8 mouse cellular contexts compared by ENCODE assay signal in genomic region chr11:70000396-70000898, GRCm38 (mm10). TPM values are rescaled to one million over a fixed set of nuclear protein-coding genes. Genes with fewer than 3 reads are reported as not detected.
A peak's percentile ranks its signal among the peaks of the same experiment; 100 is the strongest.
DNase-seq lines count a peak whose midpoint lies in the region; ATAC-seq and TF ChIP-seq lines count a peak whose summit lies in the region.

Dvl2 (plus strand) TSS chr11:70000595.

- peaks cover 13 to 23% of the 10 kb centered on the region in 2 experiments for H3K4me1 ChIP-seq in ES-E14 (ENCODE audit: control insufficient read depth in 2 of 2, insufficient read depth in 2 of 2, low read length in 2 of 2, poor library complexity in 1 of 2)
- H3K4me1 ChIP-seq in forebrain, embryonic 14.5 days (ENCODE audit: control insufficient read depth, insufficient read depth, low read length) = peaks cover 29% of the 10 kb centered on the region
- peaks cover 40% of the 10 kb centered on the region for H3K4me1 ChIP-seq in lung, embryonic 15.5 days

- H3K36me3 ChIP-seq in ES-E14 (ENCODE audit: control insufficient read depth, insufficient read depth, low read length, poor library complexity, severe bottlenecking) = peaks cover 34% of the 10 kb centered on the region
- H3K36me3 ChIP-seq in forebrain, embryonic 14.5 days (ENCODE audit: control insufficient read depth, insufficient read depth, low read length) = peaks cover 38% of the 10 kb centered on the region
- peaks cover 24% of the 10 kb centered on the region for H3K36me3 ChIP-seq in lung, embryonic 15.5 days

- WGBS in forebrain, embryonic 14.5 days = under 1% methylated on average over 44 of the region's 48 CpGs
- 0% methylated on average over 48 of the region's 48 CpGs for WGBS in lung, embryonic 15.5 days

- H3K9ac ChIP-seq in ES-E14 (ENCODE audit: insufficient read depth, low read depth, low read length, poor library complexity, severe bottlenecking) = peak within 1 kb of the TSS; percentile 88
- peak within 1 kb of the TSS; percentile 82 for H3K9ac ChIP-seq in forebrain, embryonic 14.5 days (ENCODE audit: low read length)
- H3K9ac ChIP-seq in lung, embryonic 15.5 days = peak within 1 kb of the TSS; percentile 73

- H3K4me2 ChIP-seq in forebrain, embryonic 14.5 days (ENCODE audit: low read length) = peak within 1 kb of the TSS; percentile 85
- H3K4me2 ChIP-seq in lung, embryonic 15.5 days = peak within 1 kb of the TSS; percentile 75

- DNase-seq in ES-E14 (ENCODE audit: low read depth, low spot score) = peak; percentile 96
- DNase-seq in cerebellum, adult 11 months = peak; percentile 85
- DNase-seq in forebrain, embryonic 14.5 days (ENCODE audit: low spot score) = peak; percentile 98
- peak; percentile 86 to 90 for DNase-seq in heart, postnatal 14 days
- DNase-seq in layer of hippocampus, adult 2 months (ENCODE audit: low spot score in 2 of 2) = peak; percentile 87 to 92
- peak; percentile 90 for DNase-seq in ovary, adult 18-20 months (ENCODE audit: low spot score)
- DNase-seq in thymus, postnatal 0 days (ENCODE audit: low spot score) = peak; percentile 94

- no peaks in the 10 kb centered on the region for H3K9me3 ChIP-seq in ES-E14 (ENCODE audit: control insufficient read depth, insufficient read depth, low read depth, low read length)
- no peaks in the 10 kb centered on the region for H3K9me3 ChIP-seq in forebrain, embryonic 14.5 days (replicated peaks; ENCODE audit: control insufficient read depth, low read length)
- H3K9me3 ChIP-seq in lung, embryonic 15.5 days = no peaks in the 10 kb centered on the region

- TF ChIP-seq CTCF in layer of hippocampus, adult 2 months (conservative IDR thresholded peaks at IDR 0.05) = no peak

- H3K27me3 ChIP-seq in forebrain, embryonic 14.5 days (replicated peaks; ENCODE audit: control insufficient read depth, insufficient read depth, low read length) = no peaks in the 10 kb centered on the region
- H3K27me3 ChIP-seq in lung, embryonic 15.5 days = no peaks in the 10 kb centered on the region

- ATAC-seq in forebrain, embryonic 14.5 days = peak; percentile 69
- peak; percentile 66; the same call in 1 of the 2 replicates for ATAC-seq in lung, embryonic 15.5 days (ENCODE audit: borderline replicate concordance, extremely low read depth, low FRiP score, low TSS enrichment)

- intact Hi-C loops in heart, postnatal 14 days (cut with DNase I) = no loop called here

- in situ Hi-C loops in ES-E14 (cut with MboI; ENCODE audit: low sequenced_read_pairs in 2 of 2, unreplicated experiment in 2 of 2) = no loop called here

- H3K27ac ChIP-seq in ES-E14 (ENCODE audit: insufficient read depth, low read depth, low read length, poor library complexity, severe bottlenecking) = peak within 1 kb of the TSS; percentile 77
- peak within 1 kb of the TSS; percentile 94 for H3K27ac ChIP-seq in forebrain, embryonic 14.5 days (ENCODE audit: low read depth, low read length)
- peak within 1 kb of the TSS; percentile 97 for H3K27ac ChIP-seq in layer of hippocampus, adult 2 months
- H3K27ac ChIP-seq in lung, embryonic 15.5 days = peak within 1 kb of the TSS; percentile 96

- H3K4me3 ChIP-seq in ES-E14 (ENCODE audit: insufficient read depth in 1 of 2, low read depth in 1 of 2, low read length in 2 of 2, poor library complexity in 1 of 2, severe bottlenecking in 1 of 2) = peak within 1 kb of the TSS; percentile 75 to 87
- peak within 1 kb of the TSS; percentile 66 for H3K4me3 ChIP-seq in forebrain, embryonic 14.5 days (ENCODE audit: low read depth, low read length)
- H3K4me3 ChIP-seq in layer of hippocampus, adult 2 months = peak within 1 kb of the TSS; percentile 87
- H3K4me3 ChIP-seq in lung, embryonic 15.5 days = peak within 1 kb of the TSS; percentile 78

TF ChIP-seq in ES-E14, 5 proteins besides CTCF, POLR2A, EP300 and RAD21:
- TF ChIP-seq ZNF384 (IDR thresholded peaks at IDR 0.05; ENCODE audit: low read depth, low read length) = no peak
- no peak for TF ChIP-seq CHD2 (IDR thresholded peaks at IDR 0.05; ENCODE audit: low read depth, low read length)
- TF ChIP-seq ZC3H11A (IDR thresholded peaks at IDR 0.05; ENCODE audit: borderline replicate concordance, low read depth, low read length) = no peak
- no peak for TF ChIP-seq MAFK (IDR thresholded peaks at IDR 0.05; ENCODE audit: insufficient read depth, low read depth, low read length)
- peak; percentile 62; the same call in 1 of the 2 replicates for TF ChIP-seq HCFC1 (IDR thresholded peaks at IDR 0.05; ENCODE audit: borderline replicate concordance, insufficient read depth, low read length)

RNA-seq across cellular contexts. Expression of gene Dvl2, which starts in this region (rescaled TPM):
- 47.4 and 70.9 TPM in 2 replicates for total RNA-seq in ES-E14 (2012; rRNA removed)
- 19.7 and 25.7 TPM in 2 replicates for polyA plus RNA-seq in forebrain, embryonic 14.5 days (2014; fragmentation: Nextera tagmentation; extraction: Ambion mirVana)
- 1 to 10 TPM; 7.2 to 9.2 TPM for total RNA-seq in heart, postnatal 14 days (2021)
- total RNA-seq in layer of hippocampus, adult 2 months (2021) = 10 to 100 TPM; 40.6 to 45.3 TPM
- 34.7 and 40.3 TPM in 2 replicates for polyA plus RNA-seq in lung, embryonic 15.5 days (2015; fragmentation: Nextera tagmentation; extraction: Ambion mirVana)
- 20.6 and 21.0 TPM in 2 replicates for polyA plus RNA-seq in thymus, postnatal 0 days (2015; fragmentation: Nextera tagmentation; extraction: Ambion mirVana)

Comparison
In these comparisons a context has a peak if more than half of its experiments do, and no peak if none do; other contexts are left out.
1. Peak in every context shown above with its lines: DNase-seq, ATAC-seq, H3K4me3 ChIP-seq and H3K27ac ChIP-seq.